In genomic region chr19:52071234-52071633, GRCm38 (mm10) we compare ENCODE assay signal across 28 mouse cellular contexts.
A peak's percentile ranks its signal among the peaks of the same experiment; 100 is the strongest.
DNase-seq lines count a peak whose midpoint lies in the region; ATAC-seq and TF ChIP-seq lines count a peak whose summit lies in the region.
"Had no signal": no experiment of that assay in that cellular context is flagged by ENCODE, and none has a peak within 500 bp of the region (broad histone marks: within the 10 kb centered on the region; RNA-seq: fewer than 3 reads in every experiment).

No protein-coding gene starts in this region.

- peak; percentile 64 for DNase-seq in embryonic facial prominence, embryonic 11.5 days (ENCODE audit: low spot score)
- DNase-seq in embryonic facial prominence, embryonic 10.5 days (ENCODE audit: low spot score) = no peak
- DNase-seq in limb, embryonic 10.5 days (ENCODE audit: low spot score) = no peak
- peak; percentile 18 for DNase-seq in midbrain, embryonic 14.5 days
- DNase-seq in midbrain, postnatal 0 days (ENCODE audit: low spot score) = no peak
- no peak for DNase-seq in forebrain, embryonic 14.5 days (ENCODE audit: low spot score)
- DNase-seq: adrenal gland, adult 8-10 months; adrenal gland, postnatal 14 days; adrenal gland, postnatal 36 days; B cell, adult 2 months; cerebellum, adult 11-12 months; cerebellum, adult 2 months; cerebellum, adult 9-10 months; cerebellum, postnatal 10 days; cerebellum, postnatal 25 days; forebrain, postnatal 0 days had no signal

- H3K27me3 ChIP-seq in embryonic facial prominence, embryonic 11.5 days (ENCODE audit: control insufficient read depth, insufficient read depth, low read length) = no peaks in the 10 kb centered on the region
- H3K27me3 ChIP-seq in embryonic facial prominence, embryonic 10.5 days (replicated peaks; ENCODE audit: low read depth, poor library complexity, severe bottlenecking) = no peaks in the 10 kb centered on the region
- no peaks in the 10 kb centered on the region for H3K27me3 ChIP-seq in limb, embryonic 13.5 days
- H3K27me3 ChIP-seq in limb, embryonic 10.5 days (ENCODE audit: low read depth, poor library complexity, severe bottlenecking) = no peaks in the 10 kb centered on the region
- no peaks in the 10 kb centered on the region for H3K27me3 ChIP-seq in midbrain, embryonic 14.5 days (ENCODE audit: control insufficient read depth, insufficient read depth, low read length)
- H3K27me3 ChIP-seq in midbrain, postnatal 0 days (ENCODE audit: insufficient read depth, low read length) = no peaks in the 10 kb centered on the region
- no peaks in the 10 kb centered on the region for H3K27me3 ChIP-seq in forebrain, embryonic 14.5 days (replicated peaks; ENCODE audit: control insufficient read depth, insufficient read depth, low read length)
- H3K27me3 ChIP-seq: CH12.LX; embryonic facial prominence, embryonic 12.5 days; embryonic facial prominence, embryonic 15.5 days; forebrain, embryonic 12.5 days; forebrain, embryonic 15.5 days; Patski had no signal

- H3K36me3 ChIP-seq in embryonic facial prominence, embryonic 11.5 days (replicated peaks; ENCODE audit: control insufficient read depth, insufficient read depth, low read depth, low read length) = no peaks in the 10 kb centered on the region
- H3K36me3 ChIP-seq in embryonic facial prominence, embryonic 10.5 days (replicated peaks) = no peaks in the 10 kb centered on the region
- no peaks in the 10 kb centered on the region for H3K36me3 ChIP-seq in limb, embryonic 13.5 days
- no peaks in the 10 kb centered on the region for H3K36me3 ChIP-seq in limb, embryonic 10.5 days
- no peaks in the 10 kb centered on the region for H3K36me3 ChIP-seq in midbrain, embryonic 14.5 days (ENCODE audit: control insufficient read depth, insufficient read depth, low read length)
- H3K36me3 ChIP-seq in midbrain, postnatal 0 days (ENCODE audit: insufficient read depth, low read length) = no peaks in the 10 kb centered on the region
- H3K36me3 ChIP-seq in forebrain, embryonic 14.5 days (ENCODE audit: control insufficient read depth, insufficient read depth, low read length) = no peaks in the 10 kb centered on the region
- H3K36me3 ChIP-seq: embryonic facial prominence, embryonic 12.5 days; embryonic facial prominence, embryonic 15.5 days; forebrain, embryonic 10.5 days; forebrain, embryonic 12.5 days; forebrain, embryonic 15.5 days; G1E had no signal

- TF ChIP-seq CTCF in midbrain, postnatal 0 days (IDR thresholded peaks at IDR 0.05) = no peak

- H3K4me3 ChIP-seq in embryonic facial prominence, embryonic 11.5 days (ENCODE audit: low read depth, low read length) = no peak overlapping the region
- H3K4me3 ChIP-seq in embryonic facial prominence, embryonic 10.5 days = no peak overlapping the region
- H3K4me3 ChIP-seq in limb, embryonic 13.5 days = no peak overlapping the region
- H3K4me3 ChIP-seq in limb, embryonic 10.5 days = no peak overlapping the region
- H3K4me3 ChIP-seq in midbrain, embryonic 14.5 days (replicated peaks; ENCODE audit: low read depth, low read length) = no peak overlapping the region
- no peak overlapping the region for H3K4me3 ChIP-seq in midbrain, postnatal 0 days (ENCODE audit: low read depth, low read length)
- no peak overlapping the region for H3K4me3 ChIP-seq in forebrain, embryonic 14.5 days (ENCODE audit: low read depth, low read length)
- H3K4me3 ChIP-seq: embryonic facial prominence, embryonic 12.5 days; embryonic facial prominence, embryonic 15.5 days; erythroblast, embryonic 14.5 days; forebrain, embryonic 10.5 days; forebrain, embryonic 12.5 days; forebrain, embryonic 15.5 days had no signal

- H3K27ac ChIP-seq in embryonic facial prominence, embryonic 11.5 days (replicated peaks; ENCODE audit: low read depth, low read length) = no peak overlapping the region
- no peak overlapping the region for H3K27ac ChIP-seq in embryonic facial prominence, embryonic 10.5 days (replicated peaks)
- H3K27ac ChIP-seq in limb, embryonic 13.5 days = no peak overlapping the region
- H3K27ac ChIP-seq in limb, embryonic 10.5 days = no peak overlapping the region
- H3K27ac ChIP-seq in midbrain, embryonic 14.5 days (replicated peaks; ENCODE audit: low read depth, low read length) = no peak overlapping the region
- no peak overlapping the region for H3K27ac ChIP-seq in midbrain, postnatal 0 days (ENCODE audit: low read depth, low read length)
- H3K27ac ChIP-seq in forebrain, embryonic 14.5 days (ENCODE audit: low read depth, low read length) = no peak overlapping the region
- H3K27ac ChIP-seq: embryonic facial prominence, embryonic 12.5 days; embryonic facial prominence, embryonic 15.5 days; forebrain, embryonic 10.5 days; forebrain, embryonic 12.5 days; forebrain, embryonic 15.5 days had no signal

- H3K4me1 ChIP-seq in embryonic facial prominence, embryonic 11.5 days (ENCODE audit: control insufficient read depth, insufficient read depth, low read length) = no peaks in the 10 kb centered on the region
- no peaks in the 10 kb centered on the region for H3K4me1 ChIP-seq in embryonic facial prominence, embryonic 10.5 days
- peaks cover 13% of the 10 kb centered on the region for H3K4me1 ChIP-seq in limb, embryonic 13.5 days
- H3K4me1 ChIP-seq in limb, embryonic 10.5 days = no peaks in the 10 kb centered on the region
- 0 out of 2 replicates have a peak, but pooled peaks cover 5% of the 10 kb centered on the region for H3K4me1 ChIP-seq in midbrain, embryonic 14.5 days (ENCODE audit: control insufficient read depth, insufficient read depth, low read length)
- H3K4me1 ChIP-seq in midbrain, postnatal 0 days (ENCODE audit: insufficient read depth, low read length) = no peaks in the 10 kb centered on the region
- H3K4me1 ChIP-seq in forebrain, embryonic 14.5 days (ENCODE audit: control insufficient read depth, insufficient read depth, low read length) = no peaks in the 10 kb centered on the region
- H3K4me1 ChIP-seq: forebrain, embryonic 10.5 days had no signal

- 49% methylated on average over 5 of the region's 5 CpGs for WGBS in embryonic facial prominence, embryonic 11.5 days
- 65% methylated on average over 5 of the region's 5 CpGs for WGBS in embryonic facial prominence, embryonic 10.5 days
- WGBS in limb, embryonic 13.5 days = 22% methylated on average over 5 of the region's 5 CpGs
- 83% methylated on average over 5 of the region's 5 CpGs for WGBS in limb, embryonic 10.5 days
- WGBS in midbrain, embryonic 14.5 days = 74% methylated on average over 5 of the region's 5 CpGs
- 59% methylated on average over 5 of the region's 5 CpGs for WGBS in midbrain, postnatal 0 days
- 65% methylated on average over 5 of the region's 5 CpGs for WGBS in forebrain, embryonic 14.5 days

- H3K4me2 ChIP-seq in embryonic facial prominence, embryonic 11.5 days (ENCODE audit: low read depth, low read length) = no peak overlapping the region
- no peak overlapping the region for H3K4me2 ChIP-seq in limb, embryonic 13.5 days (replicated peaks)
- no peak overlapping the region for H3K4me2 ChIP-seq in midbrain, embryonic 14.5 days (ENCODE audit: low read length)
- H3K4me2 ChIP-seq in midbrain, postnatal 0 days (ENCODE audit: low read depth, low read length, poor library complexity, severe bottlenecking) = no peak overlapping the region
- H3K4me2 ChIP-seq in forebrain, embryonic 14.5 days (ENCODE audit: low read length) = no peak overlapping the region
- H3K4me2 ChIP-seq: embryonic facial prominence, embryonic 12.5 days; embryonic facial prominence, embryonic 15.5 days; forebrain, embryonic 12.5 days; forebrain, embryonic 15.5 days had no signal

- ATAC-seq in embryonic facial prominence, embryonic 11.5 days (replicated peaks; ENCODE audit: insufficient number of reproducible peaks, low FRiP score, low TSS enrichment, low read depth) = no peak
- ATAC-seq in limb, embryonic 13.5 days (ENCODE audit: low FRiP score, low read depth) = peak; percentile 65; the same call in 1 of the 2 replicates
- ATAC-seq in midbrain, embryonic 14.5 days (ENCODE audit: low FRiP score, low TSS enrichment) = no peak
- no peak for ATAC-seq in midbrain, postnatal 0 days (ENCODE audit: low FRiP score)
- no peak for ATAC-seq in forebrain, embryonic 14.5 days
- ATAC-seq: activated CD4-positive, CD25-positive, alpha-beta regulatory T cell, adult 4 months; CD4-positive, CD25-positive, alpha-beta regulatory T cell, adult 4 months; forebrain, embryonic 15.5 days; forebrain, postnatal 0 days; Patski had no signal

- no peak overlapping the region for H3K9ac ChIP-seq in embryonic facial prominence, embryonic 11.5 days (replicated peaks; ENCODE audit: low read length)
- H3K9ac ChIP-seq in limb, embryonic 13.5 days = no peak overlapping the region
- no peak overlapping the region for H3K9ac ChIP-seq in midbrain, embryonic 14.5 days (replicated peaks; ENCODE audit: low read length)
- H3K9ac ChIP-seq in midbrain, postnatal 0 days (replicated peaks; ENCODE audit: low read length, poor library complexity, severe bottlenecking) = no peak overlapping the region
- no peak overlapping the region for H3K9ac ChIP-seq in forebrain, embryonic 14.5 days (ENCODE audit: low read length)
- H3K9ac ChIP-seq: embryonic facial prominence, embryonic 12.5 days; embryonic facial prominence, embryonic 15.5 days; forebrain, embryonic 12.5 days; forebrain, embryonic 15.5 days; forebrain, postnatal 0 days had no signal

- H3K9me3 ChIP-seq in embryonic facial prominence, embryonic 11.5 days (replicated peaks; ENCODE audit: control insufficient read depth, low read length) = no peaks in the 10 kb centered on the region
- no peaks in the 10 kb centered on the region for H3K9me3 ChIP-seq in embryonic facial prominence, embryonic 10.5 days
- H3K9me3 ChIP-seq in limb, embryonic 13.5 days = no peaks in the 10 kb centered on the region
- no peaks in the 10 kb centered on the region for H3K9me3 ChIP-seq in limb, embryonic 10.5 days (replicated peaks)
- H3K9me3 ChIP-seq in midbrain, embryonic 14.5 days (ENCODE audit: control insufficient read depth, low read length) = no peaks in the 10 kb centered on the region
- H3K9me3 ChIP-seq in midbrain, postnatal 0 days (ENCODE audit: low read length) = no peaks in the 10 kb centered on the region
- H3K9me3 ChIP-seq in forebrain, embryonic 14.5 days (replicated peaks; ENCODE audit: control insufficient read depth, low read length) = no peaks in the 10 kb centered on the region
- H3K9me3 ChIP-seq: embryonic facial prominence, embryonic 12.5 days; embryonic facial prominence, embryonic 15.5 days; forebrain, embryonic 10.5 days; forebrain, embryonic 12.5 days; forebrain, embryonic 15.5 days had no signal

Comparison
In these comparisons a context has a peak if more than half of its experiments do, and no peak if none do; other contexts are left out.
1. DNase-seq: peak in embryonic facial prominence, embryonic 11.5 days (single experiment) and midbrain, embryonic 14.5 days (single experiment); none in embryonic facial prominence, embryonic 10.5 days (single experiment), limb, embryonic 10.5 days (single experiment), midbrain, postnatal 0 days (single experiment) and forebrain, embryonic 14.5 days (single experiment).